Mouse (Mus musculus) embryo, embryonic 9.5 days (tissue): ENCODE results near the gene Vmn1r165.
"Not testable (repeated sequence)": the region's sequence is repeated elsewhere in the genome, so short reads cannot be mapped to it uniquely, and the experiment has no call there.

Source experiments
- DNase-seq: peaks from one replicate; pipeline ENCODE4 v3.0.0-alpha.2; 2017; ENCODE audit errors: extremely low spot score

Gene Vmn1r165

DNA sequence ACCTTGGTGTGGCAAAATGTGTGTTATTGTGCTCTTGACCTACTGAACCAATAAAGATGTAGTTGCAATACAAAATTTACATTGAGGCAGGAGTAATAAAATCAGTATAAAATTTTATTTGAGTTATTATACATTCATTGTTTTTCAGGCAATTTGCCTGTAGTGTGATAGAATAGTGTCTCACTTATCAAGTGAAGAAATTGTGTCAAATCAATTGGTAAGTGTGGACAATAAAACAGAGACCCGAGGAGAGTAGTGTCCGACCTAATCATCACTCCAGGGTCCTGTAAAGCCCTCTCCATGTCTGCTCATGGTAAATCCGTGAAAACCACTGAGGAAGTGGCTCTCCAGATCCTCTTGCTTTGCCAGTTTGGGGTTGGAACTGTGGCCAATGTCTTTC is at the start of gene Vmn1r165:
Gene Vmn1r165, plus strand, starts transcription at position 301 of the 400 bp plus-strand sequence.
- DNase-seq = not testable (repeated sequence)

DNA sequence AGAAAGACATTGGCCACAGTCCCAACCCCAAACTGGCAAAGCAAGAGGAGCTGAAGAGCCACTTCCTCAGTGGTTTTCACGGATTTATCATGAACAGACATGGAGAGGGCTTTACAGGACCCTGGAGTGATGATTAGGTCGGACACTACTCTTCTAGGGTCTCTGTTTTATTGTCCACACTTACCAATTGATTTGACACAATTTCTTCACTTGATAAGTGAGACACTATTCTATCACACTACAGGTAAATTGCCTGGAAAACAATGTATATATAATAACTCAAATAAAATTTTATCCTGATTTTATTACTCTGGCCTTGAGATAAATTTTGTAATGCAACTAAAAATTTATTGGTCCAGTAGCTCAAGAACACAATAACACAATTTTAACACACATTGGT is 34.5 kb downstream of the Vmn1r165 start, which contains the start of gene Vmn1r166:
Gene Vmn1r166, minus strand, starts transcription at position 101 of the 400 bp plus-strand sequence.
- not testable (repeated sequence) for DNase-seq
